Mouse (Mus musculus) heart, adult 9 months (tissue): ENCODE data around the gene Zc3hc1.
"Not testable (repeated sequence)": the region's sequence is repeated elsewhere in the genome, so short reads cannot be mapped to it uniquely, and the experiment has no call there.

ENCODE experiments used
- DNase-seq, 2 experiments: peaks; one replicate each; pipeline ENCODE4 v3.0.0; 2022; ENCODE audit warnings: low spot score in 2 of 2

The Zc3hc1 gene

DNA sequence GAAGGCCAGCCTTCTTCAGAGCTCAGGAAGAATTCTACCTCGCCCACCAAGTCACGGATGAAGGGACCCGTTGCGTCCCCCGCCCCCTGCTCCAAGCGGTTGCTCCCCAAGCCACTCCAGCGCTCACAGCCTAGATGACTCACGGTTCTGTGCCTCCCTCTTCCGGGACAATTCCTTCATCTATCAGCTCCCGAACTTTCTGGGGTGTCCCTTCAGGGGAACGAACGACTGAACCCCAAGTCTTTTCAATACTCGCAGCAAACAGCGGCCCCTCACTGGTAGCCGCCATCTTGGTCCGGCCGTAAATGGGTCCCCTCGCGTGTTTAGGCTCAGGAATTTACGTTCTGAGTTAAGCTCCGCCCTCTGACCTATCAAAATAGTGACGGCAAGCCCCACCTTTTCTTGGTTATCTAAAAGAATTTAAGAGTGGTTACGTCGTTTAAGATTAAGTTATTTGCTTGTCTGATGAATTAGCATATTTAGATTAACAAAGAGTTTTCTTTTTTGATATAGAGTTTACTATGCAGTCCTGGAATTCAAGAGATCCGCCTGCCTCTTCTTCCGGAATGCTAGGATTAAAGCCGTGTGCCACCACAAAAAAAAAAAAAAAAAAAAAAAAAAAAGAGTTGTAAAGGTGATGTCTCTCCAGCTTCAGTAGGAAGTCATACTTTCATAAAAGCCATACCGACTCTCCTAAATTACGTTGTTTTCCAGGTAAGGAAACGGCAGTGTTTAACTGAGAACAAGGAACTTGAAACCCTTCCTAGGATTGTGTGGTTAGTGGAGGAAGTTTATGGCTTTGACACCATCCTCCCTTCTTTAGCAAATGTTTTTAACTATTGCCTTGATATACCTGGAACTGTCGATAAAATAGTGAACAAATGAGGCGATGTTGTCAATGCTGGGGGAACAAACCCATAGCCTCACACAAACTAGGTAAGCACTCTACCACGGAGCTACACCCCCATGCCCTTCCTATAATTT, at the start of gene Zc3hc1:
Gene Zc3hc1 (minus strand): TSS at position 315 of the 984 bp plus-strand sequence.
- DNase-seq: peak; percentile 71 to 77

DNA sequence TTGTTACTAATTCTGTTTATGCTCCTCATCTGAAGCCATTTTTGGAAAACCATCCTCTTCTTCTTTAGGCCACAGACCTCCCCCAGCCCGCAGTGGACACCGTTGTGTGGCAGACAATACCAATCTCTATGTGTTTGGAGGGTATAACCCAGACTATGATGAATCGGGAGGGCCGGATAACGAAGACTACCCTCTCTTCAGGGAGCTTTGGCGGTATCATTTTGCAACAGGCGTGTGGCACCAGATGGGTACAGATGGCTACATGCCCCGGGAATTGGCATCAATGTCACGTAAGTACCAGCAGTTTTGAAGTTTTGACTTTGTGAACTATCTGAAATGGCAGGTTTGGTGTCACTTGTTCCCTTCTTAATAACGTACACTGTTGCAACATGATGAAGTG, 48.7 kb upstream of the Zc3hc1 start:
- DNase-seq: no peak

DNA sequence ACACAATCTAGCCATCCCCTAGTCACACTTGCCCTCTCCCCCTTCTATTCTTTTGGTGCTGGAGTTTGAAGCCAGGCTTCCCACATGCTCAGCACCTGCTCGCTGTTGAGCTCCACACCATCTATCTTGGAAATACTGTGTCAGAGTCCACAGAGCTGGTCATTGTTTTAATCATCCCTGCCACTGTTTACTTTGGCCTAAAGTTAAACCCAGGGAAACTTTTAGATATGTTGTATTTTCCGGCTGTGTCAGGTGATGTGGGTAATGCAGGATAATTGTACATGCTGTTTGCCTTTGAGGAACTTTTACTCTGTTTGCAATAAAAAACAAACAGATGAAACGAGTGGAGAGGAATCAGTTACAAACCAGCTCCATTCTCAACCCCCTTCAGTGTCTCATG, 46.2 kb upstream of the Zc3hc1 start:
- no peak for DNase-seq

DNA sequence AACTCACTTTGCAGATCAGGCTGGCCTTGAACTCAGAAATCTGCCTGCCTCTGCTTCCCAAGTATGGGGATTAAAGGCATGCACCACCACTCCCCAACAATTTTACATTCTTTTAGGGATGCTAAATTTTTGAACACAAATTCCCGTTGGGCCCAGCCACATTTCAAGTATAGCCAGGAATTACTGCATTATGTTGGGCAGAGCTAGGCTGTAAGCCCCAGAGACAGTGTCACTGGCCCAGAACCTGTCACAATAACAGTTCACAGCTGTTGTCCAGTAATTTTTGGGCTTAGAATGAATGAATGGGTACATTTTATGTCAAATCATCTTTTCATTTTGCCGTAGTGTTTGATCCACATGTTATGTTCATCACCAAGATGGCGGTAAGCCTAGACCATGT, 45.6 kb upstream of the Zc3hc1 start:
- DNase-seq: peak in 1 of 2 experiments; percentile 31

DNA sequence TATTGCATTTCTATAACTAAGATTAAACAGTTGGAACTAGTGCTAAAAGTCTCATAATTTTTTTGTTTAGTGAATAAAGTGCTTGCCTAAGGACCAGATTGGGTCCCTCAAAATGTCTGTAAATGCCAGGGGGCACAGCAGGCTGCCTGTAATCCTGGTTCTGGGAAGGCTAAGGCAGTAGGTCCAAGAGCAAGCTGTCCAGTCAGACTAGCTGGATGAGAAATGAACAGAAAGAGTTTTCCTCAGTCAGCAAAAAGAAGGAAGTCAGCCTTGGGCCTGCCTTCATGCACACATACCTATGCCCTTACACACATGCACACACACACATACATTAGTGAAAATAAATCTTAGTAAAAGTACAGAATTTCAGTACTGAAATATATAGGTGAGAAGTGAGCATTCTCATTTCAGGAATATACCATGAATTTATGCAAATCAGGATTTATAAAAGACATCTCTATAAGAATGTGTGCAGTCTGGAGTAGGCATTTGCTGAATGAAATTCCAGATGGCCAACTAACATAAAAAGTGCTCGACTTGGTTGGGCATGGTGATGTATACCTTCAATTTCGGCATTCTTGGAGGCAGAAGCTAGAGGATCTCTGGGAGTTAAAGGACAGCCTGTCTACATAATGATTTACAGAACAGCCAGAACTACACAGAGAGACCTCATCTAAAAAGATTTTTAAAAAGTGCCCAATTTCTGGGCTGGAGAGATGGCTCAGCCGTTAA, 41.8 kb upstream of the Zc3hc1 start:
- DNase-seq: no peak

DNA sequence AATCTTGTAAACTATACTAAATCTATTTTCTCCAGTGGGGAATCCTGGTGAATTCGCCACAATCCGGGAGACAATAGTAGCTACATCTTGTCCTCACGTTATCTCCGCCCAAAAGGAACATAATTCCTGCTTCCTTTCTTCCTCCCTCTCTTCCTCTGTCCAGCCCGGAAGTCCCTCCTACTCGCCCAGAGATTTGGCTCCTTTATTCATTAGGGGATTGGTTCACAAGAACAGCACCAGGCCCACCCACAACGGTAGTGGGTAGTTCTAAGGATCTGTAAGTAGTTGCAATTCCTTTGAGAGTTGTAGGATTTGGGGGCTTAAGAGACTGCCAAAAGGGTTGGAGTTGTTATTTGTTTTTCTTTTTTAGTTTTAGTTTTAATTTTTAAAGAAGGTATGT, 26.0 kb upstream of the Zc3hc1 start:
- no peak for DNase-seq

DNA sequence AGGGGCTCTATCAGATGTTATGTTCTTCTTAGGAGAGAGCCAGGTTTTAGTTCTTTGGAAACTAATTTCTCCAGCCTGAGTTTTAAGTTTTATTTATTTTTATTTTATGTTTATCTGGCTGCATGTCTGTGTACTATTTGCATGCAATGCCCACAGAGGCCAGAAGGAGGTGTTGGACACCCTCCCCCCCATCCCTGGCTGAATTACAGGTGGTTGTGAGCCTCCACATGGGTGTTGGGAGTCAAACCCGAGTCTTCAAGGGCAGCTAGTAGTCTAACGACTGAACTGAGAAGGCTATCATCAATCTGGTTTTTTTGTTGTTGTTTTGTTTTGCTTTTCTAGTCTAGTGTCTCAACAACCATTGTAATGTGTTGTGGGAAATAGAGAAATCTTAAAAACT, 25.3 kb upstream of the Zc3hc1 start:
- no peak for DNase-seq

DNA sequence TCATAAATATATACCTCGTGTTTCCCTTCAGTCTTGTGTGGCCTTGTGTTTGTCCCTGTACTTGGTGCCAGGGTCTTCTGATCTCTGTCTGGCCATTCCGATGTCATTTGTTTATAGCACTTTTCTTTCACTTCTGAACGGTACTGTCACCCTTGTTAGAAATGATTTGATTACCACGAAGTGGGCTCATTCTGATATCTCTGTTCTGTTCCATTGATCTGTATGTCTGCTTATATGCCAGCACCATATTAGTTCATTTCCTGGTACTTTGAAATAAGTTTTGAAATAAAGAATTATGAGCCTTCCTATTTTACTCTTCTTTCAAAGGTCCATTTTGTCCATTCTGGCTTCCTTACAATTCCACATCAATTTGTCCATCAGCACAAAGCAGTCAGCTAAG, 20.5 kb upstream of the Zc3hc1 start:
- DNase-seq: no peak

DNA sequence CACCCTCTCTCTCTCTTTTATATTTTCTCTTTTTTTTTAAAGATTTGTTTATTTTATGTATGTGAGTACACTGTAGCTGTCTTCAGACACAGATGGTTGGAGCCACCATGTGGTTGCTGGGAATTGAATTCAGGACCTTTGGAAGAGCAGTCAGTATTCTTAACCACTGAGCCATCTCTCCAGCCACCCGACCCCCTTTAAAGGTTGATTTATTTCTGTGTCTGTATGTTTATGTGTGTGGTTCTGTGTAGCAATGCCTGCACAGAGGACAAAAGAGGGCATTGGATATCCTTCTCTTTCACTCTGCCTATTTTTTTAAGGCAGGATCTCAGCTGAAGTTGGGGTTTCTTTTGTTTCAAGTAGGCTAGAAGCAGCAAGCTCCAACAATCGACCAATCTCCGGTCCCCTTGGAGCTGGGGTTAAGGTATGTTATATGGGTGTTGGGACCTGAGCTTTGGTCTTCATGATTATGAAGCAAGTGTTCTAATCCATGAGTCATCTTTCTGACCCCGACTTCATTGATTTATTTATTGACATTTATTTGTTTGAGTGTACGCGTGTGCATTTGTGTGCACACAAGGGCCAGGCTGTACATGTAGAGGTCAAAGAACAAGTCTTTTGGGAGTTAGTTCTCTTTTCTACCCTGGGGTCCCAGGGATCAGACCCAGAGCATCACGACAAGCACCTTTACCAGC, 18.7 kb upstream of the Zc3hc1 start:
- DNase-seq: no peak

DNA sequence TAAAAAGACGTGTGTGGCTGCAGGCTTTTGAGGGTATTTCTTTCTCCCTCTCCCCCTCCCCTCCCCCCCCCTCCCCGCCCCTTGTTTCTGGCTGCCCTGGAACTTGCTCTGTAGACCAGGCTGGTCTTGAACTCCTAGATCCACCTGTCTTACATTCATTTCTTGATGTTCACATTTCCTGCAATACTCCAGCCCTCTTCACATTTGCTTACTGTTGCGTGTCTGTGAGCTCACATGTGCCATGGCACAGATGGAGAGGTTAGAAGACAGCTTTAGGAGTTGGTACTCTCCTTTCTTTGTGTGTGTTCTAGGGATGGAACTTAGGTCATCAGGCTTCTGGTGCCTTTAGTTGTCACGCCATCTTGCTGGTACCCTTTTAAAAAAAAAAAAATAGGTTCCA, 17.4 kb upstream of the Zc3hc1 start:
- DNase-seq: no peak

DNA sequence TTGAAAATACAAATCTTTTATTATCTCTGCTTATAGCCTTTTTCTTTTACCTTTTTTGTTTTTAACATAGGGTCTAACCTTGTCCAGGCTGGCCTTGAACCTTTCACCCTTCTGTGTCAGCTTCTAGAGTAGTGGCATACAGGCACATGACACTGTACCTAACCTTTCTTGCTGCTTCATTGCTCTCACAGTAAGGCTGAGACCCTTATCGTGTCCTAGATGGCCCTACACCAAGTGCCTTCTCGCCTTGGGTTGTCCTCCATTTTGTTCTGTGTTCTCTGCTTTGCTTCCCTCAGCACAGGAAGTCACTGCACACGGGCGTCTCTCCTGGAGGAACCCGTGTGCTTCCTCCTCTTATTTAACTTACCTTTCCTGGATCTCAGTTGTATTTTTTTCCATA, 13.8 kb upstream of the Zc3hc1 start:
- no peak for DNase-seq

DNA sequence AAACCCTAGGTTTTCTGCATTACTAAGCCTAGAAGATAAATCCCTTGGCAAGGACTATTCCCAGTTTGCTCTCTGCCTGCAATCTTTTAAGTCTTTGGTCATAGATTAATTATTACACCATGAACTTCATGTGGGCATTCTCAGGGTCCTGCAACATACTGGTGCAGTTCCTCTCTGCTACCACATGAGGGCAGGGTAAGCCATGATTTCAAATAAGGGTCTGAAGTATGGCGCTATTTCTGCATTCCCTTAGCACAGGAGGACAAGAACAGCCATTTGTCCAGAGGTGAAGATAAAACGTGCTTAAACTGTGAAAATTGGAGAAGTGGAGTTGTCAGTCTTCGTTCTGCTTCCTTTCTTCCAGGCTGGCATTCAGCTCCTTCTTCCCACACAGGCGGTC, 12.6 kb upstream of the Zc3hc1 start:
- DNase-seq: peak; percentile 54 to 71

DNA sequence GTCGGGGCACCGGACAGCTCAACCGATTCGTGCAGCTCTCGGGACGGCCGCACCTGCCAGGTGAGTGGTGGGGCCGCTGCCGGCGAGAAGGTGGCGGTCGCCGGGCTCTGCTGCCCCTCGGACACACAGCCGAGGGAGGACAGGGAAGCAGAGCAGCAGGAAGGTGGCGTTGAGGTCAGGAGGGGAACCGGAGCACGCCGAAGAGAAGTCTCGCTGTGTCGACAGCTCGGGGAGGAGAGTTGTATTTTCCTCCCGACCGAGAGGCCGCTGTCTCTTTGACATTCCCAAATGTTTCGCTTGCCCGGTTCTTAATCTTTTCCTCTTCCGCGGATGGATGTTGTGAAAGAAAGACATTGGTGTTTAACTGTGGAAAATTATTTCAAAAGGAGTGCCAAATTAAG, 11.3 kb upstream of the Zc3hc1 start:
- DNase-seq: no peak

DNA sequence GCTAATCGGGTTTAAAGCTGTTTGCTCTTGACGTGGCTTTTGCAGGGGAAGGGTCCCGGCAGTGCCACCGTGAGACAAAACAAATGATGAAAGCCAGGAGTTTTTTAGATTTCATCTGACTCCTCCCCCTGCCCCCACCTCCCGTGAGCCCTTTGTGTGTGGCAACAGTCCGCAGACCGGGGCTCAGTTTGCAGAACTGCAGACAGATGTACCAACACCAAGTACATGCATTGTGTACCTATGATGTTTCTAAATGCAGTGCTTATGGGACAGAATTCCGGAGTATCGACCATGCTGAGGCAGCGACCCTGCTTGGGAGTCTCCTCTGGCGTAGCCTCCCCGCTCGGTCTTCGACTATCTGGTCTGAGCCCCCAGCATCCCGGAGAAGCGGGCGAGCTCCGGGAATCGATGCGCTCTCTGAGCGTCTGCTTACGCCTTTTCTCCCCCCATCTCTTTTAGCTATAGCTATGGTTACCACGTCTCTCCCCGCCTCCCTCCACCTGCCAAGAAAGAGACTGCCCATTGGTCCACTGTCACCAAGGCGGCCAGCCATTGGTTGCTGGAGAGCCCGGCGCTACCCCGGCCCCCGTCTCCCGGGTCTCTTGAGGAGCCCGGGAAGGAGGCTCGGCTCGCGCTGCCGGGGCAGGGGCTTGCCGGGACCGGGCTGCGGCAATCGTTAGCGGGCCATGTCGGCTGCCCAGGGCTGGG, 10.6 kb upstream of the Zc3hc1 start, which contains the start of gene Klhdc10:
Gene Klhdc10 (plus strand): TSS at position 561 of the 708 bp plus-strand sequence.
- peak; percentile 100 for DNase-seq

DNA sequence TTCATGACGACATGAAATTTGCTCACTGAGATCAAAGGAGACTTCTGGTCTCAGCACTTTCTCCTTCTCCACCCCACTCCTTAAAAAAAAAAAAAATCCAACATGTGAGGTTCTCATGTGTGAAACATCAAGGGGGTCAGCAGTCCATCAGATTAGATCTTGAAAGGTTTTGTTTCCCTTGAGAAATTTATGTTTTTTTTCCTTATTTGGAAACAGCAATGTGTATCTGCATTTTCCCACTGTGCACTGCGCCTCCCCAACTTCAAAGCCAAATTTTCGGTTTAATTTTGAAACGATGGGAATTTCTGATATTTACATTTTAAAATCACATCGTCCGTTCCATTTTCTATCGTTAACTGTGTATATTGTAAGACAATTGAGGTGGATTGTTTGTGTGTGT, 9.9 kb upstream of the Zc3hc1 start:
- no peak for DNase-seq

DNA sequence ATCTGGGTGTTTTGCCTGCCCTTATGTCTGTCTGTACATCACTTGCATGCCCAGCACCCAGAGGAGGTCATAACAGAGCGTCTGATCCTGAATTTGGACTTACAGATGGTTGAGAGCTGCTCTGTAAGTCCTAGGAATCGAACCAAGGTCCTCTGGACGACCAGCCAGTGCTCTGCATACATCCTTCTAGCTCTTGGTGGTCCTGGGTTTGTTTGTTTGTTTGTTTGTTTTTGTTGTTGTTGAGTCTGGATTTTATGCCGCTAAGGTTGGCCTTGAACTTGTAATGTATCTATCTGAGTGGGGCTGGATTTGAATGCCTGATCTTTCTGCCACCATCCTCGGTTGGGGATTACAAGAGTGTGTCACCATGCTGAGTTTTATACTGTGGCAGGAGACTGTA, 9.3 kb upstream of the Zc3hc1 start:
- no peak for DNase-seq

DNA sequence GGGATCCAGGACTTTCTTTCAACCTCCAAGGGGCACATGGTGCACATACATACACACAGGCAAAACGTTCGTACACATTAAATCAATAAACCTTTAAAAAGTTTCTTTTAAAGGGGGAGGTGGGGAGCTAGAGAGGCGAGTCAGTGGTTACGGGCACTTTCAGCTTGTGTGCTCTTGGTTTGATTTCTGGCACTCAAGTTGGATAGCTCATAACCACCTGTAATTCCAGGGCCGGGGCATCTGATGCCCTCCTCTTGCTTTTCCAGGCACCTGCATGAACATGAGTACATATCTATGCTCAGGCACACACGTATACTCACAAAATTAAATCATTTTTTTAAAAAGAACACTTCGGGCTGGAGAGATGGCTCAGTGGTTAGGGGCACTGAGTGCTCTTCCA, 1.2 kb upstream of the Zc3hc1 start:
- DNase-seq: no peak

DNA sequence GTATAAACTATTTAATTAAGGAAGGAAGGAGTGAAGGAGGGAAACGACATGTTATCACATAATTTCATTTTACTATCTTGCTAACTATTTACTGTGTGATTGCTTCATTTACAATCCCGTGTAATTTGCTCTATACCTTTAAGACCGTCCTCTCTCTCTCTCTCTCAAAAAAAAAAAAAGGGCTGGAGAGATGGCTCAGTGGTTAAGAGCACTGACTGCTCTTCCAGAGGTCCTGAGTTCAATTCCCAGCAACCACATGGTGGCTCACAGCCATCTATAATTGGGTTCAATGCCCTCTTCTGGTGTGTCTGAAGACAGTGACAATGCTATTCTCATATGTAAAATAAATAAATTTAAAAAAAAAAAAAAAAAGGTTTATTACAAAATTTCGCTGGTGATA, 557 bp downstream of the Zc3hc1 start:
- not testable (repeated sequence) for DNase-seq

DNA sequence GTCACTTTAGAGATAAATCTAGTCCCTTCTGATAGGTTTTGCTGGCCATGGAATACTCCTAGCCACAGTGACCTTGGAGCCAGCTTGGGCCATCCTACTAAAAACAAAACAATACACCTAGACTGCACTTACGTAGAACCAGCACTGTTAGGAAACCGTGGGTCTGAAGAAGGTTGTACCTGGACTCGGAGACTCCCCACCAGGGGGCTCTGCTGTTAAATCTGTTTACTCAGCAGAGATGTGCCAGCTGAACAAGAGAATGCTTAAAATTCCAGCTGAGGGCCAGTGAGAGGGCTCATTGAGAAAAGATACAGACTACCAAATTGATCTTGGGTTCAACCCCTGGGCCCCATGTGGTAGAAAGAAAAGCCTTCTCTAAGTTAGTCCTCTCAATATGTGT, 9.7 kb downstream of the Zc3hc1 start:
- DNase-seq: no peak

DNA sequence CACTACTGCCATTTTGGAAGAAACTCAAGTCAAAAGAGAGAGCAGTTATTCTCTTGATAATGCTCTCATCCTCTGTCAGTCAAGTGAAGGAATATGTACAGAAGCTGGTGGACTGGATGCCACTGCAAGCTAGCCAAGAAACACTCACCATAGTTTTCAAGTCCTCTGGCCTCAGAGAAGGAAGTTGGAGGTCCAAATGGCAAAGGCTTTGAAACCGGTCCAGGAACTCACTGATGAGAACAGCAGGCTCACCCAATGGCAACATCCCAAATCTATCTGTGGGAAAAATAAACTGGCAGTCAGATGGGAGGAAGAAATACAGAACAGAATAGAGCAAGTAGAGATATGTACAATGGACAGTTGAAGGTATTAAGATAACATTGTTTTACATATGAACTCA, 15.0 kb downstream of the Zc3hc1 start:
- DNase-seq: peak; percentile 74 to 79

DNA sequence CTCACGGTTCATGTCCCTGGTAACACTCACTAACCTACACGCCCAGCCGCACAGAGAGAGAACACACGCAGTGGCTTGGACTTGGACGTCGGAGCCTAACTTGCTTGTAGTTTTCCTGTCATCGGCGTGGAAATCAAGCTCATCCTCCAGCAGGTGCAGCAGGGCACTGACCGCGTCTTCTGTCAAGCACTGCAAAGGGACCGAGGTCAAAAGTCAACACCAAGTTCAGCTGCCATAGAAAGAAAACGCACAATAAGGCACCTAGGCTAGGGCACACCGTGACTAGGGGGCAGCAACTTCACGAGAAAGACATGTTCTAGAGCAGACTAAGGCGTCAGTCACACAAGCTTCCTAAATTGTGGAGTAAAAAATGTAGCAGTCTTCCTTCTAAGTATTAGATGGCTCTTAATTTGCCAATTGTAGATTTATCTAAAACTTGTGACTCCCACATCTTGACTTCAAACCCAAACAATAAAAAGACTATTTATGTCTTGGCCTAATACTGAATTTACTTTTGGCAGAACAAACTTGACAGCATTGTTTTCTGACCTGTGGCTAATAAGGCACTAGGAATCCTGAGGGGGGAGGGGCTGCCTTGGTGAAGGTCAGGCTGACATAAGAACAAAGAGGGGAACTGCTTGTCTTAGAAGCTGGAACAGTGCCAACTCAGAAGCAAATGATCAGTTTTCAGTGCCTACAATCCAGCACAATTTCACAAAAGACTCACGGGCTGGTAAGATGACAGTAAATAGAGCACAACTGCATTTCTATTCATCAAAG, 15.9 kb downstream of the Zc3hc1 start:
- peak; percentile 67 to 78 for DNase-seq
